Mouse (Mus musculus) heart, postnatal 0 days (tissue): ENCODE measurements at regions not wholly inside any gene's neighbourhood (a gene's known extent, or its start where the extent isn't known, plus 50 kb on each side); places are given as distances from the start of the nearest gene placed in this dataset.

ENCODE experiments used
- ATAC-seq: fragments of 200-750 bp; cut with Nextera tagmentation; 2 replicates; pipeline ENCODE4 v1.8.0; 2017; ENCODE audit warnings: low read depth, moderate number of reproducible peaks, moderate library complexity; ENCODE audit not compliant: insufficient read depth
- DNase-seq: peaks from one replicate; pipeline ENCODE4 v3.0.0-alpha.2; 2016; ENCODE audit warnings: low spot score
- H3K27ac ChIP-seq: fragments of 300-500 bp; sonication (generic); 2 replicates; pipeline ENCODE4 v1.5.1; 2014; ENCODE audit warnings: low read depth, mild to moderate bottlenecking
- H3K27me3 ChIP-seq: fragments of 300-500 bp; sonication (generic); 2 replicates; pipeline ENCODE4 v1.6.1; 2014; ENCODE audit warnings: low read length, mixed read lengths; ENCODE audit not compliant: control insufficient read depth, insufficient read depth
- H3K36me3 ChIP-seq: fragments of 300-500 bp; sonication (generic); replicated peaks from 2 replicates; pipeline ENCODE4 v1.6.1; 2014; ENCODE audit warnings: low read length, mixed read lengths; ENCODE audit not compliant: control insufficient read depth, insufficient read depth
- H3K4me1 ChIP-seq: fragments of 300-500 bp; sonication (generic); 2 replicates; pipeline ENCODE4 v1.6.1; 2014; ENCODE audit warnings: antibody characterized with exemption; ENCODE audit not compliant: control insufficient read depth, insufficient read depth
- H3K4me2 ChIP-seq: fragments of 300-500 bp; sonication (generic); 2 replicates; pipeline ENCODE4 v1.6.1; 2014; ENCODE audit warnings: low read depth, mild to moderate bottlenecking, low read length, moderate library complexity
- H3K4me3 ChIP-seq: fragments of 300-500 bp; sonication (generic); 2 replicates; pipeline ENCODE4 v1.5.1; 2014; ENCODE audit warnings: low read depth, low read length
- H3K9ac ChIP-seq: fragments of 300-500 bp; sonication (generic); replicated peaks from 2 replicates; pipeline ENCODE4 v1.6.1; 2014; ENCODE audit warnings: low read depth, low read length, mixed read lengths
- H3K9me3 ChIP-seq: fragments of 300-500 bp; sonication (generic); replicated peaks from 2 replicates; pipeline ENCODE4 v1.6.1; 2016; ENCODE audit warnings: low read length; ENCODE audit not compliant: control insufficient read depth
- CTCF ChIP-seq: IDR thresholded peaks from 2 replicates; pipeline ENCODE4 v1.5.1; 2016; ENCODE audit warnings: antibody characterized with exemption, control low read depth, low read depth
- EP300 ChIP-seq: IDR thresholded peaks from 2 replicates; pipeline ENCODE4 v1.6.1; 2016; ENCODE audit warnings: antibody characterized with exemption, low read depth
- WGBS: fragments of 180-500 bp; shearing (Covaris S2); extraction: QIAGEN DNeasy Blood & Tissue Kit; methylation state at CpG from one replicate; pipeline ENCODE4 v1.1.7; 2014; 5-methylcytosine and 5-hydroxymethylcytosine counted together

DNA sequence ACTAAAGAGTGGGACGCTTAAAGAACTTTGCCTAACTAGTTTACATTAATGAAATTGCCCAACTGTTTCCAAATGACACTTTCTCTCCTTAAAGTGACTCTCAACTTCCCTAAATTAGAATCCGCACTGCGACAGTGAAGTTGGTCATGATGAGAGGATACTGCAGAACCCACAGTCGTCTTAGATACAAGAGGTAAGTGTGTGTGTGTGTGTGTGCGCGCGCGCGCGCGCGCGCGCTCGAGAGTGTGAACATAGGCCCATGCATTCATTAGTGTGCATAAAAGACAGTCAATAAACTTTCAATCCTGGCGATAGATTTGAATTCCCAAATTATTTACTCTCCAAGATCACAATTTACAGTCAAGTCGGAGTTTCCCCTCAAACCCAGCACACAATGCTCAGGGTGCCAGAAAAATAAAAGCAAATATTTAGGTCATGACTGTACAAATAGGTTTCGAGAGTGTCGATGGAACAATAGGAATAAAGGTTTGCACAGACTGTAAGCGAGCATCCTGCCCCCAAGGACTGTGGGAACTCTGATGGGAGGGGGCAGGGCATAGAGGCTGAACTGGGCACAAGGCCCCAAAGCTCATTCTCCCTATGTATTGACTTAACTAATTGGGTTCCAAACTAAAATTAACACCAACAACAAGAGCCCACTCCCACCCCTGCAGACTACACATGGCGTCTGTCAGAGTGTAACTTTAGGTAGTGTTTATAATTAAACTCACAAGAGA lies 282.2 kb upstream of the Irx2 start:
- Histone ChIP-seq H3K9ac (no peak overlapping the region), H3K4me1 (no peaks in the 10 kb centered on the region), H3K27me3 (no peaks in the 10 kb centered on the region; the same call in 1 of the 2 replicates), H3K9me3 (no peaks in the 10 kb centered on the region), H3K4me2 (no peak overlapping the region), H3K27ac (no peak overlapping the region), H3K4me3 (no peak overlapping the region), H3K36me3 (no peaks in the 10 kb centered on the region)
- no peak for TF ChIP-seq CTCF
- TF ChIP-seq EP300 = no peak
- ATAC-seq = no peak
- 48% methylated on average over 21 of the region's 21 CpGs for WGBS
- no peak for DNase-seq

DNA sequence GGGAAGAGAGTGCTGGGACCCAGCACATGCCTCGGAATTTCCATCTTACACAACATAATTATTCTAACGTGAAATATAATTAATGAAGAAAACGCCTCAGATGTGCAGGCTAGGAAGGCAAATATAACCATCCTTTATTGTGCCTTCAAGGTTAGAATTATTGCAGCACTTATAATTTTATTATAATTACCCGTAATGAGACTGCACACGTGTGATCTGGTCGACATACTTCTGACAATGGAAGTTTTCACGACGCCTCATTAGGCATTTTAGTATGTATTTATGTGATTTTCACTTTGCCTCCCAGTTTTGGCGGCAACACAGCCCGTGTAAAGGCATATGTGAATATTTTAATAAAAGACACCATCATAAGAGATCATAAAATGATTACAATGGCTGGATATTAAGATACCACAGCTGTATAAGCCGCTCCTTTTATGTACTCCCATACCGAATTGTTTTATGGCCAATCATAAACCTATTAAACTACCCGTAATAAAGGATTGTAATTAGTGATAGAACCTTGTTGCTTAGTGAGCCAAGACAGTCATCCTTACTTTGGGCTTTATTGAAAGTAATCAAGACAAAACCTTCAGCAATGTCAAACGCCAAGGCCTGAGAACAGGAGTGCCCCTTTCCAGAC lies 281.6 kb upstream of the Irx2 start:
- TF ChIP-seq EP300 (no peak), CTCF (no peak)
- no peaks in the 10 kb centered on the region for H3K9me3 ChIP-seq
- DNase-seq = no peak
- H3K27me3 ChIP-seq = no peaks in the 10 kb centered on the region; the same call in 1 of the 2 replicates
- no peak overlapping the region for H3K27ac ChIP-seq
- H3K4me3 ChIP-seq = no peak overlapping the region
- H3K36me3 ChIP-seq = no peaks in the 10 kb centered on the region
- H3K4me2 ChIP-seq = no peak overlapping the region
- no peak overlapping the region for H3K9ac ChIP-seq
- no peaks in the 10 kb centered on the region for H3K4me1 ChIP-seq
- no peak for ATAC-seq
- 84% methylated on average over 14 of the region's 14 CpGs for WGBS

DNA sequence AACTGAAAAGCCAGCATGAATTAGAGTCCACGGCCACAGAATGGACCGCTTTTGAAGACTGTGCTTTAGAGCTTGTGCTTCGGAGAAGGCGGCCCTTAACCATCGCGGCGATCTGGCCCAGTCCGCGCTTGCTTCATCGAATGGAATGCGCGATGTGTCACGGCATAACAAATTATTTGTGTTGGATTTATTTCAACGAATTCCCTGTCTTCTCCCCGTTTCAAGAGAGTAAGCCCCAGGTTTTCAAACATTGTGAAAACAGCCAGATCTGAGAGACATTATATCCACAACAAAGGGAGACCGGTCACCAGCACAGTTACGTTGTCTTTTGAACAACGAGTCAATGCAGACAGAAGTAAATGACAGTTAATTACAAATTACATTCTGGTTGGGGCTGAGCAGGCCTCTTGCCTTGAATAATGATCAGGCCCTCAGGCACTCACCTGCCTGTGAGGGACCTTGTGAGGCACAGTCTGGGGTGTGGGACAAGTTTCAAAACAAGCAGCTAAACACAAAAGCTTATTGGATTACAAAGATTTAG lies 275.9 kb upstream of the Irx2 start:
- ATAC-seq (no peak), DNase-seq (no peak)
- Histone ChIP-seq H3K36me3 (no peaks in the 10 kb centered on the region), H3K4me1 (no peaks in the 10 kb centered on the region), H3K4me3 (no peak overlapping the region), H3K27me3 (no peaks in the 10 kb centered on the region; the same call in 1 of the 2 replicates), H3K4me2 (no peak overlapping the region), H3K27ac (no peak overlapping the region), H3K9me3 (no peaks in the 10 kb centered on the region), H3K9ac (no peak overlapping the region)
- WGBS = 75% methylated on average over 18 of the region's 18 CpGs
- TF ChIP-seq EP300 = no peak
- TF ChIP-seq CTCF = no peak

DNA sequence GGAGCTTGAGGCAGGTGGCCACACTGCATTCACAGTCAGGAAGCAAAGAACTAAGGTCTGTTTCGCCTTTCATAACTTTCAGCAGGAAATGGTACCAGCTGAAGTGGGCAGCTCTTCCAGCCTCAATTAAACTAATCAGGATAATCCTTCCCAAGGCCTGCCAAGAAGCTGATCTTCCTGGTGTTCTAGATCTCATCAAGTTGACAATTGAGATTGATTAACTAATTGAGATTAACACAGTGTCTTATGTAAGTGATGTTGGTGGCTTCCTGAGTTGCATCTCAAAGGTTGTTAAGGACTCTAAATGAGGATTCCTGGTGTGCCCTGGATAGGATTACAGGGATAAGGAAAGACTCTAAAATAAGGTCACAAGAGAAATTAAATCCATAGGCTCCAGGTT lies 273.3 kb upstream of the Irx2 start:
- TF ChIP-seq EP300 (no peak), CTCF (no peak)
- Histone ChIP-seq H3K4me3 (no peak overlapping the region), H3K27ac (no peak overlapping the region), H3K36me3 (no peaks in the 10 kb centered on the region), H3K9ac (no peak overlapping the region), H3K27me3 (no peaks in the 10 kb centered on the region), H3K4me2 (no peak overlapping the region), H3K9me3 (no peaks in the 10 kb centered on the region), H3K4me1 (no peaks in the 10 kb centered on the region)
- DNase-seq (no peak), ATAC-seq (no peak)
- 65% methylated on average over 1 of the region's 1 CpGs for WGBS

DNA sequence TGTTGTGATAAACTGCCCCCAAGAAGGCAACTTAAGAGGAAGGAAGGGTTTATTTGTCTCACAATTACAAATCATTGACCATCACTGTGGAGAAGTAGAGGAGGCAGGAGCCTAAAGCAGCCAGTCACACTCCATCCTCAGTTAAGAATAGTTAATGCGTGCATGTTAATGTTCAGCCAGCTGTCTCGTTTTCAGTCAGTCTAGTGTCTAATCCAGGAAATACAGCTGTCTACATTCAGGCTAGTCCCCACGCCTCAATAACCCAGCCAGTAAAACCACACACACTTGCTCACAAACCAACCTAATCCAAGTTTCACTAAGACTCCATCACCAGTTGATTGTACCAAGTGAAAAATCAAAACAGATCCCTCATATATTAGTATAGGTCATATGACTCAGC lies 272.8 kb upstream of the Irx2 start:
- Histone ChIP-seq H3K9me3 (no peaks in the 10 kb centered on the region), H3K27ac (no peak overlapping the region), H3K27me3 (no peaks in the 10 kb centered on the region), H3K9ac (no peak overlapping the region), H3K4me3 (no peak overlapping the region), H3K4me2 (no peak overlapping the region), H3K36me3 (no peaks in the 10 kb centered on the region), H3K4me1 (no peaks in the 10 kb centered on the region)
- WGBS = 70% methylated on average over 3 of the region's 3 CpGs
- TF ChIP-seq EP300 = no peak
- TF ChIP-seq CTCF = no peak
- no peak for ATAC-seq
- no peak for DNase-seq
